Mouse (Mus musculus) hindbrain, postnatal 0 days (tissue): Measurements from ENCODE around the gene Cep131. TPM values are rescaled to one million over a fixed set of nuclear protein-coding genes. Genes with fewer than 3 reads are reported as not detected.

Source experiments
- ATAC-seq: fragments of 200-750 bp; cut with Nextera tagmentation; 2 replicates; pipeline ENCODE4 v1.8.0; 2017; ENCODE audit warnings: mild to moderate bottlenecking, moderate TSS enrichment, moderate library complexity
- DNase-seq: peaks from one replicate; pipeline ENCODE4 v3.0.0-alpha.2; 2015; ENCODE audit warnings: low spot score
- H3K27ac ChIP-seq: fragments of 300-500 bp; sonication (generic); 2 replicates; pipeline ENCODE4 v1.5.1; 2014; ENCODE audit warnings: mild to moderate bottlenecking
- H3K27me3 ChIP-seq: fragments of 300-500 bp; sonication (generic); 2 replicates; pipeline ENCODE4 v1.6.1; 2014; ENCODE audit warnings: low read length, mixed read lengths; ENCODE audit not compliant: insufficient read depth
- H3K36me3 ChIP-seq: fragments of 300-500 bp; sonication (generic); 2 replicates; pipeline ENCODE4 v1.6.1; 2014; ENCODE audit warnings: low read length, mixed read lengths; ENCODE audit not compliant: insufficient read depth
- H3K4me1 ChIP-seq: fragments of 300-500 bp; sonication (generic); 2 replicates; pipeline ENCODE4 v1.6.1; 2014; ENCODE audit warnings: antibody characterized with exemption, low read length, mixed read lengths; ENCODE audit not compliant: insufficient read depth
- H3K4me2 ChIP-seq: fragments of 300-500 bp; sonication (generic); 2 replicates; pipeline ENCODE4 v1.6.1; 2014; ENCODE audit warnings: low read depth, mild to moderate bottlenecking, low read length, moderate library complexity, mixed read lengths
- H3K4me3 ChIP-seq: fragments of 300-500 bp; sonication (generic); 2 replicates; pipeline ENCODE4 v1.5.1; 2014; ENCODE audit warnings: low read length
- H3K9ac ChIP-seq: fragments of 300-500 bp; sonication (generic); replicated peaks from 2 replicates; pipeline ENCODE4 v1.6.1; 2014; ENCODE audit warnings: mild to moderate bottlenecking, low read length, moderate library complexity, mixed read lengths
- H3K9me3 ChIP-seq: fragments of 300-500 bp; sonication (generic); 2 replicates; pipeline ENCODE4 v1.6.1; 2016; ENCODE audit warnings: low read length, mixed read lengths
- CTCF ChIP-seq: IDR thresholded peaks from 2 replicates; pipeline ENCODE4 v1.5.1; 2016; ENCODE audit warnings: antibody characterized with exemption, control low read depth, low read depth
- WGBS: fragments of 180-500 bp; shearing (Covaris S2); extraction: QIAGEN DNeasy Blood & Tissue Kit; methylation state at CpG from one replicate; pipeline ENCODE4 v1.1.7; 2014; 5-methylcytosine and 5-hydroxymethylcytosine counted together
- polyA plus RNA-seq: library from polyadenylated mRNA; unstranded; fragments of >200 nt; fragmentation: Nextera tagmentation; extraction: Ambion mirVana; gene quantifications from 2 replicates; pipeline ENCODE4 v1.2.1, GENCODE M21; 2015
- total RNA-seq: library from RNA; depleted of rRNA; stranded (reverse); fragments of >200 nt; gene quantifications from 2 replicates; pipeline ENCODE4 v1.2.3, GENCODE M21; 2014; rRNA removed

The Cep131 gene
- total RNA-seq (18.5 and 18.7 TPM in 2 replicates), polyA plus RNA-seq (23.3 and 26.4 TPM in 2 replicates)

- Histone ChIP-seq H3K4me3 (peak within 1 kb of the TSS; percentile 74), H3K27ac (peak within 1 kb of the TSS; percentile 80), H3K27me3 (no peaks in the 10 kb centered on the region), H3K4me1 (peaks cover 10% of the 10 kb centered on the region; the same call in 1 of the 2 replicates), H3K9ac (peak within 1 kb of the TSS; percentile 90), H3K9me3 (no peaks in the 10 kb centered on the region), H3K4me2 (peak within 1 kb of the TSS; percentile 87), H3K36me3 (peaks cover 21% of the 10 kb centered on the region)
- peak; percentile 99 for ATAC-seq
- WGBS = under 1% methylated on average over 38 of the region's 42 CpGs
- TF ChIP-seq CTCF = no peak
- peak; percentile 99 for DNase-seq
Observed at GRCm38 (mm10) chr11:120086702-120087152, at the start of gene Cep131. Gene Cep131 (minus strand): TSS chr11:120086827.

- H3K4me2 ChIP-seq = no peak overlapping the region
- no peak overlapping the region for H3K4me3 ChIP-seq
- H3K9ac ChIP-seq = no peak overlapping the region
- peaks cover 11% of the 10 kb centered on the region for H3K36me3 ChIP-seq
- 62% methylated on average over 8 of the region's 8 CpGs for WGBS
- H3K27me3 ChIP-seq = no peaks in the 10 kb centered on the region
- no peak overlapping the region for H3K27ac ChIP-seq
- H3K9me3 ChIP-seq = no peaks in the 10 kb centered on the region
- no peak for ATAC-seq
- no peak for TF ChIP-seq CTCF
- H3K4me1 ChIP-seq = peaks cover 3% of the 10 kb centered on the region; the same call in 1 of the 2 replicates
- no peak for DNase-seq
Observed at GRCm38 (mm10) chr11:120136195-120136594, 49.6 kb upstream of the Cep131 start.

GRCm38 (mm10) chr11:120134847-120135530 is 48.4 kb upstream of the Cep131 start:
- Histone ChIP-seq H3K9ac (no peak overlapping the region), H3K9me3 (no peaks in the 10 kb centered on the region), H3K4me2 (no peak overlapping the region), H3K4me1 (peaks cover 3% of the 10 kb centered on the region; the same call in 1 of the 2 replicates), H3K27ac (no peak overlapping the region), H3K27me3 (no peaks in the 10 kb centered on the region), H3K36me3 (peaks cover 16% of the 10 kb centered on the region), H3K4me3 (no peak overlapping the region)
- no peak for ATAC-seq
- DNase-seq = no peak
- WGBS = 90% methylated on average over 9 of the region's 9 CpGs
- no peak for TF ChIP-seq CTCF

GRCm38 (mm10) chr11:120134148-120134547 is 47.5 kb upstream of the Cep131 start:
- H3K27ac ChIP-seq = no peak overlapping the region
- H3K36me3 ChIP-seq = peaks cover 16% of the 10 kb centered on the region
- no peak for DNase-seq
- no peak for TF ChIP-seq CTCF
- no peaks in the 10 kb centered on the region for H3K9me3 ChIP-seq
- whole genome bisulfite sequencing = 96% methylated on average over 5 of the region's 5 CpGs
- no peak overlapping the region for H3K9ac ChIP-seq
- H3K4me3 ChIP-seq = no peak overlapping the region
- peaks cover 3% of the 10 kb centered on the region; the same call in 1 of the 2 replicates for H3K4me1 ChIP-seq
- H3K27me3 ChIP-seq = no peaks in the 10 kb centered on the region
- ATAC-seq = no peak
- no peak overlapping the region for H3K4me2 ChIP-seq

- peaks cover 31% of the 10 kb centered on the region for H3K36me3 ChIP-seq
- 68% methylated on average over 7 of the region's 7 CpGs for WGBS
Observed at GRCm38 (mm10) chr11:120129281-120129680, 42.7 kb upstream of the Cep131 start.

GRCm38 (mm10) chr11:120126845-120127244 is 40.2 kb upstream of the Cep131 start:
- 78% methylated on average over 2 of the region's 2 CpGs for WGBS
- Histone ChIP-seq H3K27ac (no peak overlapping the region), H3K4me1 (no peaks in the 10 kb centered on the region), H3K27me3 (no peaks in the 10 kb centered on the region), H3K4me2 (no peak overlapping the region), H3K4me3 (no peak overlapping the region), H3K9me3 (no peaks in the 10 kb centered on the region), H3K36me3 (peaks cover 29% of the 10 kb centered on the region), H3K9ac (no peak overlapping the region)
- ATAC-seq (no peak), DNase-seq (no peak)
- peak; percentile 13; the same call in 1 of the 2 replicates for TF ChIP-seq CTCF

More at GRCm38 (mm10) chr11:120129281-120129680, 42.7 kb upstream of the Cep131 start:
- H3K27ac ChIP-seq = no peak overlapping the region
- no peaks in the 10 kb centered on the region for H3K4me1 ChIP-seq
- H3K27me3 ChIP-seq = no peaks in the 10 kb centered on the region
- no peak overlapping the region for H3K4me3 ChIP-seq
- H3K4me2 ChIP-seq = no peak overlapping the region
- ATAC-seq (no peak), DNase-seq (no peak)
- no peaks in the 10 kb centered on the region for H3K9me3 ChIP-seq
- no peak for TF ChIP-seq CTCF
- no peak overlapping the region for H3K9ac ChIP-seq

GRCm38 (mm10) chr11:120122126-120122525 is 35.5 kb upstream of the Cep131 start:
- Histone ChIP-seq H3K9ac (no peak overlapping the region), H3K4me2 (no peak overlapping the region), H3K9me3 (no peaks in the 10 kb centered on the region), H3K27me3 (no peaks in the 10 kb centered on the region), H3K4me1 (peaks cover 8% of the 10 kb centered on the region), H3K4me3 (no peak overlapping the region), H3K36me3 (peaks cover 9% of the 10 kb centered on the region), H3K27ac (no peak overlapping the region)
- no peak for TF ChIP-seq CTCF
- 62% methylated on average over 12 of the region's 12 CpGs for WGBS
- DNase-seq = peak; percentile 51
- ATAC-seq = peak; percentile 45; the same call in 1 of the 2 replicates
